Mouse (Mus musculus): Measurements from ENCODE around the gene Mad2l2. TPM values are rescaled to one million over a fixed set of nuclear protein-coding genes. Genes with fewer than 3 reads are reported as not detected.

Gene Mad2l2
- polyA plus RNA-seq, 2 experiments: 55.9 to 66.0 TPM

DNA sequence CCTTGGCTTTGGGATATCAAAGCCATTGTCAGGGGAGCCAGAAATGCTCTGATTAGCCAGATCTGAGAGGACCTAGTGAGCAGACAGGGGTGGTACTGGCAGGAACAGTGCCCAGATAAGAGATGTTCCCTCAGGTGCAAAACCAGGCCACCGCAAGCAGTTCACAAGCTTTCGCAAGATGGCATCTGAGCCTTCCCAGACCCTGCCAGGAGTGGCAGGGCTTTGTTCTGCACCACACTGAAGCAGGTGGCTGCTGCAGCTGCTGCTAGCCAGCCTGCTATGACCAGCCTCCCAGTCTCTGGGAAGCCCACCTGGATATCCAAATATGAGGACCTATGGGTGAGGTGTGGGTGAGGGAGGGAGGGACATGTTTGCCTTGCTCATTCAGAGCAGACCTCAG is 32.2 kb upstream of the Mad2l2 start:
- Histone ChIP-seq H3K4me1 (ENCODE audit: control insufficient read depth, insufficient read depth, low read length) (no peaks in the 10 kb centered on the region), H3K27ac (replicated peaks; ENCODE audit: low read depth, low read length) (no peak overlapping the region), H3K9me3 (ENCODE audit: control insufficient read depth, low read length) (no peaks in the 10 kb centered on the region), H3K27me3 (ENCODE audit: control insufficient read depth, insufficient read depth, low read length) (no peaks in the 10 kb centered on the region), H3K4me3 (replicated peaks; ENCODE audit: low read length) (no peak overlapping the region), H3K36me3 (ENCODE audit: control insufficient read depth, insufficient read depth, low read length) (no peaks in the 10 kb centered on the region), H3K9ac (ENCODE audit: low read depth, low read length, severe bottlenecking) (no peak overlapping the region), H3K4me2 (replicated peaks; ENCODE audit: low read depth, low read length, severe bottlenecking) (no peak overlapping the region)
- ATAC-seq (ENCODE audit: low FRiP score, low read depth) (no peak), DNase-seq (ENCODE audit: low spot score) (no peak)
- no peak for TF ChIP-seq POLR2A (IDR thresholded peaks at IDR 0.05; ENCODE audit: borderline replicate concordance, extremely low read depth, insufficient read depth, insufficient read length)
- WGBS: 88% methylated on average over 2 of the region's 2 CpGs

DNA sequence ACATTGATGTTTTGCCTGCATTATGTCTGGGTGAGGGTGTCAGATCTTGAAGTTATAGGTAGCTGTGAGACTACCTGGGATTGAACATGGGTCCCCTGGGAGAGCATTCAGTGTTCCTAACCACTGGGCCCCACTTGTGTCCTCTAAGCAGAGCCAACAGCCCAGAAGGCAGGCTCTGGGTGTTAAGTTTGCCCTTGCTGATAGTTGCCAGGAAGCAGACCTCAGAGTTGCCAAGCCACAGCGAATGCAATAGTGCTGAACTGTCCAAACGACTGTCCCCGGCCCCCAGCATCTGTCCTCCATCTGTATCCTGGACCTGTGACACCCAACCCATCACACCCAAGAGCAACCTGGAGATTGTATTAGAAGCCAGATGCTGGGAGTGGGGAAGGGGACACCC is 31.5 kb upstream of the Mad2l2 start:
- H3K9me3 ChIP-seq (ENCODE audit: control insufficient read depth, low read length): no peaks in the 10 kb centered on the region

DNA sequence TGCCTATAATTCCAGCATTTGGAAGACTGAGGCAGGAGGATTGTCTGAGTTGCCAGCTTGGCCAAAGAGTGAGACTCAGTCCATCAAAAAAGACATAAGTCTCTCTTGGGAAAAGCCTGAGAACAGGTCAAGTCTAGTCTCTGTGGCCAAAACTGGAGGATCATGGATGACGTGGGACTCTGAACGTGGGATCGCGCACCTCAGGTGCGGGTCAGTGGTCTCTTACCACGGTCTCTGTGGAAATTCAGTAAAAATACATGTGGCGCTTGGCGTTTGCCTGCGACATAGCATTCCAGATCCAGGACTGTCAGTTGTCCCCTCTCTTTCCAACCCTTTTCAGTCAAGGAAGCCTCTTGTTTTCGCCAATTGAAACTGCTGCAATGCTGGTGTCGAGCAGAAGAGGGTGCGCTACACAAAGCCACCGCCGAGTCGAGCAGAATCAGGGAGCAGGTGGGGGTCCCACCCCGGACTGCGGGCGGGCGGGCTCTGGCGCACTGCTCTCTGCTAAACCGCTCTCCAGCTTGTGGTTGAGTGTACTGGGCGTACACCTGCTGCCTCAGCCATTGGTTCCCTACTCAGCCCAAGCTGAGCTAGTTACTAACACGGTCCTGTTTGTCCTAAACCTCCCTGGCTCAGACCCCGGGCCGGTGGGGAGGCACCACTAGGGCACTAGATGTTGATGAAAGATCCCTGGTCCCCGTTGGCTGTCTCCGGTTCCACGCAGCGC is 28.2 kb upstream of the Mad2l2 start:
- H3K36me3 ChIP-seq (ENCODE audit: control insufficient read depth, insufficient read depth, low read length): no peaks in the 10 kb centered on the region
- DNase-seq (ENCODE audit: low spot score) (peak; percentile 55), ATAC-seq (ENCODE audit: low FRiP score, low read depth) (peak; percentile 90)
- no peaks in the 10 kb centered on the region for H3K27me3 ChIP-seq (ENCODE audit: control insufficient read depth, insufficient read depth, low read length)
- no peaks in the 10 kb centered on the region for H3K4me1 ChIP-seq (ENCODE audit: control insufficient read depth, insufficient read depth, low read length)
- TF ChIP-seq POLR2A (IDR thresholded peaks at IDR 0.05; ENCODE audit: borderline replicate concordance, extremely low read depth, insufficient read depth, insufficient read length): no peak
- H3K9me3 ChIP-seq (ENCODE audit: control insufficient read depth, low read length): no peaks in the 10 kb centered on the region
- H3K27ac ChIP-seq (replicated peaks; ENCODE audit: low read depth, low read length): no peak overlapping the region
- 0 out of 2 replicates have a peak overlapping the region, but pooled peaks have one; percentile 12 for H3K4me3 ChIP-seq (replicated peaks; ENCODE audit: low read length)
- peak overlapping the region; percentile 6; the same call in 1 of the 2 replicates for H3K9ac ChIP-seq (ENCODE audit: low read depth, low read length, severe bottlenecking)
- WGBS: 25% methylated on average over 28 of the region's 29 CpGs
- peak overlapping the region; percentile 41 for H3K4me2 ChIP-seq (replicated peaks; ENCODE audit: low read depth, low read length, severe bottlenecking)

More for the DNA sequence above, 31.5 kb upstream of the Mad2l2 start:
- no peak for TF ChIP-seq POLR2A (IDR thresholded peaks at IDR 0.05; ENCODE audit: borderline replicate concordance, extremely low read depth, insufficient read depth, insufficient read length)
- Histone ChIP-seq H3K4me1 (ENCODE audit: control insufficient read depth, insufficient read depth, low read length) (no peaks in the 10 kb centered on the region), H3K4me2 (replicated peaks; ENCODE audit: low read depth, low read length, severe bottlenecking) (no peak overlapping the region), H3K9ac (ENCODE audit: low read depth, low read length, severe bottlenecking) (no peak overlapping the region), H3K4me3 (replicated peaks; ENCODE audit: low read length) (no peak overlapping the region), H3K27me3 (ENCODE audit: control insufficient read depth, insufficient read depth, low read length) (no peaks in the 10 kb centered on the region), H3K36me3 (ENCODE audit: control insufficient read depth, insufficient read depth, low read length) (no peaks in the 10 kb centered on the region), H3K27ac (replicated peaks; ENCODE audit: low read depth, low read length) (no peak overlapping the region)
- WGBS: 74% methylated on average over 3 of the region's 3 CpGs
- ATAC-seq (ENCODE audit: low FRiP score, low read depth) (no peak), DNase-seq (ENCODE audit: low spot score) (no peak)

DNA sequence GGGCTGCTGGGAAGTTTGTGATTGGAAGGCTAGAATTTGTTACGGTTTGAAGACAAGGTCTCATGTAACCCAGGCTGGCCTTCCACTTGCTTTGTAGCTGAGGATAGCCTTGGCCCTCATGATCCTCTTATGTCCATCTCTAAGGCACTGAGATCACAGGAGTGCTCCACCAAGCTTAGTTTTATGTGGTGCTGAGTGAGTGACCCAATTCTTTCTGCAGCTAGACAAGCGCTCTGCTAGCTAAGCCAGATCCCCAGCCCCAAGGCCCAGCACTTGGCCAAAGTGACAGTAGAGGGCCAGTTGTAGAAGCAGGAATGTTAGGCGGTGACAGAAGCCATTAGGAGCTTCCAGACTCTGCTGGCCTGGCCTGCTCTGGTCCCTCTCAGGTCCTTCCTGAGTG is 26.0 kb upstream of the Mad2l2 start:
- Histone ChIP-seq H3K27ac (replicated peaks; ENCODE audit: low read depth, low read length) (no peak overlapping the region), H3K9ac (ENCODE audit: low read depth, low read length, severe bottlenecking) (no peak overlapping the region), H3K4me3 (replicated peaks; ENCODE audit: low read length) (no peak overlapping the region), H3K36me3 (ENCODE audit: control insufficient read depth, insufficient read depth, low read length) (no peaks in the 10 kb centered on the region), H3K27me3 (ENCODE audit: control insufficient read depth, insufficient read depth, low read length) (no peaks in the 10 kb centered on the region), H3K9me3 (ENCODE audit: control insufficient read depth, low read length) (no peaks in the 10 kb centered on the region), H3K4me1 (ENCODE audit: control insufficient read depth, insufficient read depth, low read length) (peaks cover 5% of the 10 kb centered on the region; the same call in 1 of the 2 replicates), H3K4me2 (replicated peaks; ENCODE audit: low read depth, low read length, severe bottlenecking) (no peak overlapping the region)
- no peak for DNase-seq (ENCODE audit: low spot score)
- no peak for ATAC-seq (ENCODE audit: low FRiP score, low read depth)
- WGBS: 69% methylated on average over 3 of the region's 3 CpGs
- no peak for TF ChIP-seq POLR2A (IDR thresholded peaks at IDR 0.05; ENCODE audit: borderline replicate concordance, extremely low read depth, insufficient read depth, insufficient read length)

DNA sequence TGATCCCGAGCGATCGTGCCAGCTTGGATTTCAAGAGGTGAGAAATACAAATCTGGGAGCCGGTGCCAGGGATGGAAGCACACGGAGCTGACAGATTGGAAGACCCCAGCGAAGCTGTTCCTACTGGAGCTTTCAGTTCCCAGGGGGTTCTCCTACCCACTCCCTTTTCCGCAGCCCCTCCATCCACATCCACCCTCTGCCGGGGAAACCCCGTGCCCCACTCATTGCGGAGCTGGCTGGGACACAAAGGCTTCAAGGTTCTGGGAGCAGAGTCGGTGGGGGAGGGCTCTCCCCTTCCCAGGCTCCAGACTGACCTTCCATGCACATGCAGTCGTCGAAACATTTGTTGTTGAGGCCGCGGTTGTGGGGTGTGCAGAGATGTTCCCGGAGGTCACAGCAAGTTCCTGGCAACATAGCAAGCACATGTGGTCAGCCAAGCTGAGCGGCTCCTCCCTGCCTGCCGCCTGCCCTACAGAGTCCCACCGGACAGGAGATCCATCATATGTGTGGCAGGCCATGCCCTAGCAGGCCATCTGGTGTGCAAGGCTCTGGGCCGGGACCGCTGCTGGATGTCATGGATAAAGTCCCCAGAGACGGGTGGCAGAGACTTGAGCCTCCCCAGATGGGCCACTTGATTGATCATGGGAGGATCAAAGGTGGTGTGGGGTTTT is 22.4 kb upstream of the Mad2l2 start:
- H3K27me3 ChIP-seq (ENCODE audit: control insufficient read depth, insufficient read depth, low read length): no peaks in the 10 kb centered on the region
- no peak for ATAC-seq (ENCODE audit: low FRiP score, low read depth)
- H3K36me3 ChIP-seq (ENCODE audit: control insufficient read depth, insufficient read depth, low read length): no peaks in the 10 kb centered on the region
- no peak overlapping the region for H3K4me3 ChIP-seq (replicated peaks; ENCODE audit: low read length)
- WGBS: 30% methylated on average over 22 of the region's 22 CpGs
- DNase-seq (ENCODE audit: low spot score): no peak
- TF ChIP-seq POLR2A (IDR thresholded peaks at IDR 0.05; ENCODE audit: borderline replicate concordance, extremely low read depth, insufficient read depth, insufficient read length): no peak
- H3K4me2 ChIP-seq (replicated peaks; ENCODE audit: low read depth, low read length, severe bottlenecking): no peak overlapping the region; the same call in 1 of the 2 replicates
- no peaks in the 10 kb centered on the region for H3K9me3 ChIP-seq (ENCODE audit: control insufficient read depth, low read length)
- peak overlapping the region; percentile 31; the same call in 1 of the 2 replicates for H3K9ac ChIP-seq (ENCODE audit: low read depth, low read length, severe bottlenecking)
- H3K27ac ChIP-seq (replicated peaks; ENCODE audit: low read depth, low read length): no peak overlapping the region
- H3K4me1 ChIP-seq (ENCODE audit: control insufficient read depth, insufficient read depth, low read length): peaks cover 5% of the 10 kb centered on the region; the same call in 1 of the 2 replicates
